Mouse (Mus musculus) embryonic fibroblast, embryonic 13.5 days (primary cell): Measurements from ENCODE around the gene Cd209g.

Experiments used
- CTCF ChIP-seq: IDR thresholded peaks from 2 replicates; pipeline ENCODE4 v1.5.1; 2011; ENCODE audit warnings: mild to moderate bottlenecking, control low read depth, low read length, moderate library complexity, borderline replicate concordance; ENCODE audit not compliant: insufficient read depth
- POLR2A ChIP-seq: IDR thresholded peaks from 2 replicates; pipeline ENCODE4 v1.6.1; 2011; ENCODE audit warnings: low read depth, mild to moderate bottlenecking, control low read depth, low read length, moderate library complexity

DNA sequence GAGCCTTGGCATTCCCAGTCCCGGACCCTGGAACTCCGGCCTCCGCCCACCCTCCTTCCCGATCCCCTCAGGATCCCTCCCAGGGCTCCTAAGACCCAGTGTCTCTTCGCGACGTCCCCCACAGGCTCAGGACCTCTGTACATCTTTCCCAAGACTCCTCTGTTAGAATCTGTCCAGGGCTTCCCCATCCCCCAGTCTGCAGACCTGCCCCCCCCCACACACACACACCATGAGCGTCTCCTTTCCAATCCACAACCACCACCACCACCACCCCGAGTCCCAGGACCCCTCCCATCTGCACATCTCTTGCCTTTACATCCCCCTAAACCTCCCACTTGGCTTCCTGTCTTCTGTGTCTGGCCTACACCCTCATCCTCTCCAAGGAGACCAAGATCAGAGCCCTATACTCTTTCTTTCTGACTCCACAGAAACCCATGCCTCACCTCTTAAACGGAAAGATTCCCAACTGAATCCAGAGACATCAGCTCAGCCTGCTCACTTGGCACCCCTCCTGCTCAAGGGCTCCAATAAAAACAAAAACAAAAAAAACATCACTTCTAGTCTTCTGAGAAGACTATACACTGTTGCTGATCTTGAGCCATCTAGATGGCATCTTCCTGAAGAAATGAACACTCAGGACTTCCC lies 33.1 kb downstream of the Cd209g start:
- no peak for TF ChIP-seq CTCF
- TF ChIP-seq POLR2A: no peak
